Mouse (Mus musculus) MEL (cell line): ENCODE results near the gene Ccdc183. TPM values are rescaled to one million over a fixed set of nuclear protein-coding genes. Genes with fewer than 3 reads are reported as not detected.

ENCODE experiments used
- DNase-seq: peaks from one replicate; pipeline ENCODE4 v3.0.0; 2011; ENCODE audit warnings: low read depth, low spot score
- H3K27ac ChIP-seq: 2 replicates; pipeline ENCODE4 v1.5.1; 2012; ENCODE audit warnings: low read depth, mild to moderate bottlenecking, control low read depth, low read length, moderate library complexity; ENCODE audit not compliant: control insufficient read depth
- H3K27me3 ChIP-seq, 2 experiments: fragments of 150-350 bp in 1 of 2; sonication (generic) in 1 of 2; 2 replicates each; pipeline ENCODE4 v1.6.1; 2012; ENCODE audit warnings: low read length in 2 of 2, mild to moderate bottlenecking in 2 of 2, improper control_type of control experiment in 1 of 2, moderate library complexity in 1 of 2; ENCODE audit not compliant: insufficient read depth in 2 of 2, control insufficient read depth in 1 of 2
- H3K36me3 ChIP-seq, 2 experiments: 2 replicates each; pipeline ENCODE4 v1.6.1; 2012 to 2014; ENCODE audit warnings: low read length in 2 of 2, improper control_type of control experiment in 1 of 2, inconsistent platforms in 1 of 2, mild to moderate bottlenecking in 1 of 2; ENCODE audit not compliant: insufficient read depth in 2 of 2, control insufficient read depth in 1 of 2
- H3K4me1 ChIP-seq, 2 experiments: fragments of 150-350 bp in 1 of 2; sonication (generic) in 1 of 2; 2 replicates each; pipeline ENCODE4 v1.6.1; 2012; ENCODE audit warnings: low read length in 2 of 2, improper control_type of control experiment in 1 of 2, mild to moderate bottlenecking in 1 of 2; ENCODE audit not compliant: insufficient read depth in 2 of 2, control insufficient read depth in 1 of 2
- H3K4me3 ChIP-seq, 2 experiments: fragments of 150-350 bp in 1 of 2; sonication (generic) in 1 of 2; 2 replicates each; pipeline ENCODE4 v1.5.1; 2012; ENCODE audit warnings: low read depth in 2 of 2, low read length in 2 of 2, mild to moderate bottlenecking in 2 of 2, moderate library complexity in 2 of 2, control low read depth in 1 of 2, improper control_type of control experiment in 1 of 2; ENCODE audit not compliant: control insufficient read depth in 1 of 2, insufficient read depth in 1 of 2
- H3K79me2 ChIP-seq: 2 replicates; pipeline ENCODE4 v1.6.1; 2012; ENCODE audit warnings: mild to moderate bottlenecking, low read length, moderate library complexity; ENCODE audit not compliant: control insufficient read depth, poor library complexity, insufficient read depth
- H3K9ac ChIP-seq: 2 replicates; pipeline ENCODE4 v1.6.1; 2012; ENCODE audit warnings: low read depth, mild to moderate bottlenecking, control low read depth, low read length, moderate library complexity; ENCODE audit not compliant: control insufficient read depth, poor library complexity, severe bottlenecking
- H3K9me3 ChIP-seq: fragments of 150-350 bp; sonication (generic); replicated peaks from 2 replicates; pipeline ENCODE4 v1.6.1; 2012; ENCODE audit warnings: mild to moderate bottlenecking, low read length, improper control_type of control experiment, moderate library complexity; ENCODE audit not compliant: insufficient read depth
- CHD1 ChIP-seq: IDR thresholded peaks from 2 replicates; pipeline ENCODE4 v1.6.1; 2012; ENCODE audit warnings: low read depth, mild to moderate bottlenecking, inconsistent platforms, low read length, improper control_type of control experiment
- CHD2 ChIP-seq: IDR thresholded peaks from 2 replicates; pipeline ENCODE4 v1.6.1; 2011; ENCODE audit warnings: low read length, improper control_type of control experiment
- GABPA ChIP-seq: IDR thresholded peaks from 2 replicates; pipeline ENCODE4 v1.6.1; 2012; ENCODE audit warnings: low read depth, mild to moderate bottlenecking, inconsistent platforms, low read length, improper control_type of control experiment, moderate library complexity
- GATA1 ChIP-seq: IDR thresholded peaks from 2 replicates; pipeline ENCODE4 v1.6.1; 2011; ENCODE audit warnings: low read depth, low read length, improper control_type of control experiment
- KAT2A ChIP-seq: conservative IDR thresholded peaks from 2 replicates; pipeline ENCODE4 v1.6.1; 2012; ENCODE audit warnings: low read depth, low read length, improper control_type of control experiment, inconsistent platforms
- MAFK ChIP-seq: IDR thresholded peaks from 2 replicates; pipeline ENCODE4 v1.6.1; 2011; ENCODE audit warnings: low read depth, mild to moderate bottlenecking, low read length, improper control_type of control experiment, borderline replicate concordance
- MAX ChIP-seq: IDR thresholded peaks from 2 replicates; pipeline ENCODE4 v1.6.1; 2011; ENCODE audit warnings: low read length, improper control_type of control experiment
- MXI1 ChIP-seq: IDR thresholded peaks from 2 replicates; pipeline ENCODE4 v1.6.1; 2011; ENCODE audit warnings: mild to moderate bottlenecking, low read depth, low read length, improper control_type of control experiment
- MYB ChIP-seq: IDR thresholded peaks from 2 replicates; pipeline ENCODE4 v1.6.1; 2011; ENCODE audit warnings: mild to moderate bottlenecking, low read depth, low read length, improper control_type of control experiment
- MYC ChIP-seq: IDR thresholded peaks from 2 replicates; pipeline ENCODE4 v1.6.1; 2011; ENCODE audit warnings: low read depth, mild to moderate bottlenecking, low read length, improper control_type of control experiment, moderate library complexity
- NELFE ChIP-seq: IDR thresholded peaks from 2 replicates; pipeline ENCODE4 v1.6.1; 2011; ENCODE audit warnings: low read depth, low read length, improper control_type of control experiment
- POLR2A ChIP-seq, 2 experiments: IDR thresholded peaks; 2 replicates each; pipeline ENCODE4 v1.6.1; 2011 to 2012; ENCODE audit warnings: low read length in 2 of 2, mild to moderate bottlenecking in 2 of 2, control low read depth in 1 of 2, improper control_type of control experiment in 1 of 2, low read depth in 1 of 2, moderate library complexity in 1 of 2; ENCODE audit not compliant: control insufficient read depth in 1 of 2, insufficient read depth in 1 of 2, poor library complexity in 1 of 2
- POLR2AphosphoS2 ChIP-seq: IDR thresholded peaks from 2 replicates; pipeline ENCODE4 v1.6.1; 2011; ENCODE audit warnings: low read length, improper control_type of control experiment
- POLR2AphosphoS5 ChIP-seq: IDR thresholded peaks from 2 replicates; pipeline ENCODE4 v1.6.1; 2012; ENCODE audit warnings: low read depth, borderline replicate concordance, mild to moderate bottlenecking, inconsistent platforms, low read length, moderate library complexity, mixed read lengths
- RCOR1 ChIP-seq: IDR thresholded peaks from 2 replicates; pipeline ENCODE4 v1.6.1; 2012; ENCODE audit warnings: low read depth, mild to moderate bottlenecking, inconsistent platforms, low read length, improper control_type of control experiment
- TCF12 ChIP-seq: IDR thresholded peaks from 2 replicates; pipeline ENCODE4 v1.6.1; 2014; ENCODE audit warnings: low read depth, mild to moderate bottlenecking, inconsistent platforms, low read length, improper control_type of control experiment, moderate library complexity
- ZC3H11A ChIP-seq: IDR thresholded peaks from 2 replicates; pipeline ENCODE4 v1.6.1; 2012; ENCODE audit warnings: low read depth, mild to moderate bottlenecking, inconsistent platforms, low read length, improper control_type of control experiment
- ZKSCAN1 ChIP-seq: IDR thresholded peaks from 2 replicates; pipeline ENCODE4 v1.6.1; 2012; ENCODE audit warnings: low read depth, mild to moderate bottlenecking, inconsistent platforms, low read length, improper control_type of control experiment, moderate library complexity
- polyA plus RNA-seq, 2 experiments: library from polyadenylated mRNA; stranded (reverse) in 1 of 2; unstranded in 1 of 2; fragments of >175 nt in 1 of 2; fragments of >200 nt in 1 of 2; gene quantifications; 2 replicates each; pipeline versions ENCODE4 v1.2.1 to v1.2.4; 2012; ENCODE audit warnings: low replicate concordance in 2 of 2, low read depth in 1 of 2; ENCODE audit not compliant: insufficient read length in 2 of 2, insufficient read depth in 1 of 2, missing spikeins in 1 of 2
- total RNA-seq: library from RNA; depleted of rRNA; stranded (reverse); fragments of 300-350 nt; gene quantifications from 2 replicates; pipeline ENCODE4 v1.2.3, GENCODE M21; 2012; rRNA removed

The Ccdc183 gene
- total RNA-seq (0.04 TPM in 1 of 2 replicates, not detected in the other), polyA plus RNA-seq (under 1 TPM in 1 of 2 experiments, not detected in 1; 0.26 TPM)

DNA sequence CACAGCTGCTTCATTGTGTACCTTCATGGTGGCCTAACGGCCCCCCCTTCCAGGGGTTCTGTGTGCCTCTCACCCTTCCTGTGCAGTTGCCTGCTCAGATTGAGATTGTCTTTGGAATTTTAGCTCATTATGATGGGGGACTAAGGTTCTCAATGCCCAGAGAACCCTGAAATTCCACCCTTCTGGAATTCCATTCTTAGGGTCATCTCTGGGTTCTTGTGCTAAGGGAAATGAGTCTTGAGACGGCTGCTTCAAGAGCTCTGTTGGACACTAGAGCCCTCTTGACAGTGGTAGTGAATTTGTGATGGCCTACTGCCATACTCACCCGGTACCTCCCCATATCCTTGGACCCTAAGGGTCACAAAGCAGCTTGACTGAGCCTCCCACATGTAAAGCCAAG is at the start of gene Ccdc183:
Ccdc183 (minus strand) TSS at position 101 of the 400 bp plus-strand sequence.
- Histone ChIP-seq H3K4me1 (peaks cover 0 to 22% of the 10 kb centered on the region in 2 experiments; a peak in 3 of 4 replicates), H3K36me3 (peaks cover 0 to 5% of the 10 kb centered on the region in 2 experiments; a peak in 2 of 4 replicates), H3K27ac (no peak within 1 kb of the TSS), H3K4me3 (no peak within 1 kb of the TSS), H3K79me2 (no peaks in the 10 kb centered on the region), H3K27me3 (no peaks in the 10 kb centered on the region), H3K9ac (no peak within 1 kb of the TSS), H3K9me3 (no peaks in the 10 kb centered on the region)
- TF ChIP-seq MYB (no peak), POLR2A (IDR thresholded peaks at IDR 0.05; ENCODE audit: control insufficient read depth in 1 of 2, insufficient read depth in 1 of 2, low read depth in 1 of 2, low read length in 2 of 2, poor library complexity in 1 of 2) (no peak), GATA1 (no peak), MYC (no peak), MAFK (no peak), GABPA (no peak)
- DNase-seq, result no peak

DNA sequence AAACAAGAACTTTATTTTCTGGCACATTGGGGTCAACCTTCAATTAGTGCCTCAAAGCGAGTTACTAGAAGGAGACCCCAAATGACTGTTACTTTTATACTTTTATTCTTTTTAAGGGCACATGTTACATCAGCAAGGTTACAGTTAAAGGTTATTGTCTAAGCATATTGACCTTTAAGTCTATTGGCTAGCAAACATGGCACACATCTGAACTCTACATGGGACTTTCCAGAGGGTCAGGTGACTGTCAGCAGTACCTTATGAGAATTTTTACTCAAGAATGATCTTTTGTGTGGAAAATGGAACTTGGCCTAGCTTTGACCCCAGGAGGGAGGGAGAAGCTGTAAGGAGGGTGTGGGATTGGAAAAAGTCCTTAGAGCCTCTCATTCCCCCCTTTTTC is 49.0 kb upstream of the Ccdc183 start:
- no peak overlapping the region for H3K27ac ChIP-seq
- no peaks in the 10 kb centered on the region for H3K36me3 ChIP-seq
- H3K4me1 ChIP-seq, result no peaks in the 10 kb centered on the region
- no peaks in the 10 kb centered on the region for H3K79me2 ChIP-seq
- no peaks in the 10 kb centered on the region for H3K9me3 ChIP-seq
- H3K4me3 ChIP-seq, result no peak overlapping the region
- peaks cover 3 to 12% of the 10 kb centered on the region in 2 experiments for H3K27me3 ChIP-seq
- TF ChIP-seq ZKSCAN1 (no peak), MYB (no peak), POLR2AphosphoS5 (no peak), POLR2AphosphoS2 (no peak), MAFK (no peak), RCOR1 (no peak), ZC3H11A (no peak), CHD2 (no peak), NELFE (no peak), CHD1 (no peak), KAT2A (no peak), MXI1 (no peak), MAX (no peak), TCF12 (no peak)
- no peak for DNase-seq
- H3K9ac ChIP-seq, result no peak overlapping the region
